Mouse (Mus musculus) forebrain, embryonic 14.5 days (tissue): ENCODE data around the gene Olfr1346. TPM values are rescaled to one million over a fixed set of nuclear protein-coding genes. Genes with fewer than 3 reads are reported as not detected.

Experiments used
- ATAC-seq: fragments of 200-750 bp; cut with Nextera tagmentation; 2 replicates; pipeline ENCODE4 v1.8.0; 2017; ENCODE audit warnings: mild to moderate bottlenecking, moderate library complexity
- DNase-seq: peaks from one replicate; pipeline ENCODE4 v3.0.0-alpha.2; 2015; ENCODE audit warnings: low spot score
- H3K27ac ChIP-seq: fragments of 300-500 bp; sonication (generic); 2 replicates; pipeline ENCODE4 v1.5.1; 2014; ENCODE audit warnings: low read depth, mild to moderate bottlenecking, control low read depth, low read length, moderate library complexity
- H3K27me3 ChIP-seq: fragments of 300-500 bp; sonication (generic); replicated peaks from 2 replicates; pipeline ENCODE4 v1.6.1; 2014; ENCODE audit warnings: low read length, control low read depth, mixed read lengths; ENCODE audit not compliant: control insufficient read depth, insufficient read depth
- H3K36me3 ChIP-seq: fragments of 300-500 bp; sonication (generic); 2 replicates; pipeline ENCODE4 v1.6.1; 2014; ENCODE audit warnings: low read length, control low read depth; ENCODE audit not compliant: control insufficient read depth, insufficient read depth
- H3K4me1 ChIP-seq: fragments of 300-500 bp; sonication (generic); 2 replicates; pipeline ENCODE4 v1.6.1; 2014; ENCODE audit warnings: antibody characterized with exemption, low read length, control low read depth; ENCODE audit not compliant: control insufficient read depth, insufficient read depth
- H3K4me2 ChIP-seq: fragments of 300-500 bp; sonication (generic); 2 replicates; pipeline ENCODE4 v1.6.1; 2014; ENCODE audit warnings: mild to moderate bottlenecking, control low read depth, low read length
- H3K4me3 ChIP-seq: fragments of 300-500 bp; sonication (generic); 2 replicates; pipeline ENCODE4 v1.5.1; 2014; ENCODE audit warnings: low read depth, low read length, control low read depth
- H3K9ac ChIP-seq: fragments of 300-500 bp; sonication (generic); 2 replicates; pipeline ENCODE4 v1.6.1; 2014; ENCODE audit warnings: mild to moderate bottlenecking, low read length, control low read depth, moderate library complexity
- H3K9me3 ChIP-seq: fragments of 300-500 bp; sonication (generic); replicated peaks from 2 replicates; pipeline ENCODE4 v1.6.1; 2016; ENCODE audit warnings: low read length, control low read depth, mixed read lengths; ENCODE audit not compliant: control insufficient read depth
- WGBS: fragments of 180-500 bp; shearing (Covaris S2); extraction: QIAGEN DNeasy Blood & Tissue Kit; methylation state at CpG from one replicate; pipeline ENCODE4 v1.1.7; 2014; 5-methylcytosine and 5-hydroxymethylcytosine counted together
- polyA plus RNA-seq: library from polyadenylated mRNA; unstranded; fragments of >200 nt; fragmentation: Nextera tagmentation; extraction: Ambion mirVana; gene quantifications from 2 replicates; pipeline ENCODE4 v1.2.1, GENCODE M21; 2014

Gene Olfr1346
- polyA plus RNA-seq = not detected in 2 replicates

DNA sequence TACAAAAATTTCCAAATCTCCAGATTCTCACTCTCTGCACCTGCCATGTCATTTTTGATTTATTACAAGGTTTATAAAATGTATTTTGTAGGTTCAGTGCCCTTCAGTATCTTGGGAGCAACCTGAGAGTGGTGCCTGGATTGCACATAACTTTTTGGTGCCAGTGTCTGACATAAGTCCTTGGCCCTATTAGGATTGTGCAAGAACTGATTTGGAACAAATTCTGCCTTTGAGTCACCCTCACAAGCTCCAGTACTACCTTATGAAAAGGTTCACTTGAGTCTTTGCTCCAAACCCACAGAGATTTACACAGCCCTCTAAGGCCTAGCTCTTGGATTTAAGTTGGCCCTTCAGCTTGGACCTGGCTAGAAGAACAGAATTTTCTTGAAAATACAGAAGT lies at the start of gene Olfr1346:
Gene Olfr1346 (plus strand): TSS at position 151 of the 400 bp plus-strand sequence.
- no peak within 1 kb of the TSS for H3K27ac ChIP-seq
- H3K9ac ChIP-seq = no peak within 1 kb of the TSS
- no peak for DNase-seq
- no peaks in the 10 kb centered on the region for H3K27me3 ChIP-seq
- ATAC-seq = no peak
- H3K4me3 ChIP-seq = no peak within 1 kb of the TSS
- H3K36me3 ChIP-seq = no peaks in the 10 kb centered on the region
- no peaks in the 10 kb centered on the region for H3K4me1 ChIP-seq
- H3K4me2 ChIP-seq = no peak within 1 kb of the TSS
- no peaks in the 10 kb centered on the region for H3K9me3 ChIP-seq

DNA sequence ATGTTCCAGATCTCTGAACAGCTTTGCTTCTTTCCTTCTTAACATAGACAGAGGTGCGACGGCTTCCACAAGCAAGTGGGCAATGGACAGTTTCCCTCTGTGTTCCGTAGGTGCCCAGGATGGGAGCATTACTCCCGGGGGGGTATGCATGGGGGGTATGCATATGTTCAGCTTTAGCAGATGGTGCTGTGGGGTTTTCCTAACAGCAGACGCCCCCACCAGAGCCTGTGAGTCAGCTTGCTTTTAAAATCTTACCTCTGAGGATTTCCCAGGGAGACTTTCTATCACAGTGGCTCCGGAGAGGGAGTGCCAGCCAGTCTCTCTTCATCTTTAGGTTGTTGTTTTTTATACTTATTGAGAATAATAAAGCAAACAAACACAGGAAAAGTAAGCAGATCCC lies 47.0 kb upstream of the Olfr1346 start:
- 78% methylated on average over 6 of the region's 6 CpGs for whole genome bisulfite sequencing
- no peak for DNase-seq
- Histone ChIP-seq H3K36me3 (no peaks in the 10 kb centered on the region), H3K27ac (no peak overlapping the region), H3K27me3 (no peaks in the 10 kb centered on the region), H3K4me2 (no peak overlapping the region), H3K4me1 (no peaks in the 10 kb centered on the region), H3K9me3 (no peaks in the 10 kb centered on the region), H3K9ac (no peak overlapping the region), H3K4me3 (no peak overlapping the region)
- no peak for ATAC-seq

DNA sequence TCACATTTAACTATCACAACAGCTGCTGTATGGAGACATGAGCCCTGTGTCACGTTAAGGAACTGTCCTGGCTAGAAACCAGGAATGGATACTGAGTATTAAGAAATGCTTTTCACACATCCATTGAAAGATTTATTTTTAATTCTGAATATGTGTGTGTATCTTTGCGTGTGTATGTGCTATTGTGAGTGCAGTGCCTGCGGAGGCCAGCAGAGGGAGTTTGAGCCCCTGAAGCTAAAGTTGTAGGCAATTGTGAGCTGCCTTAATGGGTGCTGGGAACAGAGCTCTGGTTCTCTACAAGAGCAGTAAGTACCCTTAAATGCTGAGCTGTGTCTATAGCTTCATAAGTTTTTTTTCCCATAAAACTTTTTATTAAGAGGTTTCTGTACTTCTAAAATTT lies 37.5 kb upstream of the Olfr1346 start:
- Histone ChIP-seq H3K4me3 (no peak overlapping the region), H3K27ac (no peak overlapping the region), H3K4me2 (no peak overlapping the region), H3K36me3 (no peaks in the 10 kb centered on the region), H3K27me3 (no peaks in the 10 kb centered on the region), H3K9me3 (no peaks in the 10 kb centered on the region), H3K4me1 (no peaks in the 10 kb centered on the region), H3K9ac (no peak overlapping the region)
- ATAC-seq = no peak
- no peak for DNase-seq
- 90% methylated on average over 3 of the region's 3 CpGs for WGBS

DNA sequence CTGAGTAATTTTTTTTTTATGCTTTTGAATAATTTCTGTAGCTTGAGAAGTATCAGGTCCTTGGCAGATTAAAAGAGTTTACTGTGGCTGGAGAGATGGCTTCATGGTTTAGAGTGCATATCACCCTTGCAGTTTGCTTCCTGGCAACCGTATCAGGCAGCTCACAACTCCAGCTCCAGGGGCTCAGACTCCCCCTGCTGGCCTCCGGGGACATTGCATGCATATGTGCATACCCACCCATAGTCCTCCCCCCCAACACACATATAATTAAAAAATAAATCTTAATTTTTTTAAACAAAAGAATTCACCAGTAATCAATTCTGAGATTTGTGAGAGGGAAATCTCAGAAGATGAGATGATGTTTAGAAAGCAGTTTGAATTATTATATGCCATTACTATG lies 36.6 kb upstream of the Olfr1346 start:
- no peak overlapping the region for H3K4me2 ChIP-seq
- 34% methylated on average over 2 of the region's 2 CpGs for WGBS
- peak; percentile 24 for DNase-seq

DNA sequence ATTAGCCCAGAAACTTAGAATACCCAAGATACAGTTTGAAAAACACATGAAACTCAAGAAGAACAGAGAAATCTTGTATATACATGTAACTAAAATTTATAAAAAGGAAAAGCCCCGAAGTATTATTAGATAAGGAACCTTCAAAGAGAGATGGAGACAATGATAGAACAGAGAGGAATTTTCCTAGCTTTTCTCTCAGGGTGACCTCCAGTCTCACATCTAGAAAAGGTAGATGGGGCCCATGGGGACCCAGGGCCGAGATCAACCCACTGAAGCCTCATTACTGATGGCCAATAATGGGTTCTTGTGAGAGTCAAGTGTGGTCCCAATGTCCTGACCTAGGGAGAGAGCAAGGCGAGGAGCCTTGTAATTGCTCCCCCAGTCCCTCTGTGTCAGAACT lies 28.5 kb upstream of the Olfr1346 start, which contains the start of gene Olfr1344:
Gene Olfr1344 (plus strand): TSS at position 301 of the 400 bp plus-strand sequence.
- 84% methylated on average over 3 of the region's 3 CpGs for WGBS
- Histone ChIP-seq H3K27me3 (no peaks in the 10 kb centered on the region), H3K4me3 (no peak within 1 kb of the TSS), H3K4me2 (no peak within 1 kb of the TSS), H3K36me3 (no peaks in the 10 kb centered on the region), H3K9me3 (no peaks in the 10 kb centered on the region), H3K27ac (no peak within 1 kb of the TSS), H3K4me1 (peaks cover 6% of the 10 kb centered on the region), H3K9ac (no peak within 1 kb of the TSS)
- DNase-seq = no peak
- no peak for ATAC-seq

More for the DNA sequence above, 36.6 kb upstream of the Olfr1346 start:
- Histone ChIP-seq H3K9me3 (no peaks in the 10 kb centered on the region), H3K36me3 (no peaks in the 10 kb centered on the region), H3K27me3 (no peaks in the 10 kb centered on the region), H3K27ac (no peak overlapping the region), H3K4me1 (peaks cover 4% of the 10 kb centered on the region), H3K9ac (no peak overlapping the region), H3K4me3 (no peak overlapping the region)
- ATAC-seq = no peak

DNA sequence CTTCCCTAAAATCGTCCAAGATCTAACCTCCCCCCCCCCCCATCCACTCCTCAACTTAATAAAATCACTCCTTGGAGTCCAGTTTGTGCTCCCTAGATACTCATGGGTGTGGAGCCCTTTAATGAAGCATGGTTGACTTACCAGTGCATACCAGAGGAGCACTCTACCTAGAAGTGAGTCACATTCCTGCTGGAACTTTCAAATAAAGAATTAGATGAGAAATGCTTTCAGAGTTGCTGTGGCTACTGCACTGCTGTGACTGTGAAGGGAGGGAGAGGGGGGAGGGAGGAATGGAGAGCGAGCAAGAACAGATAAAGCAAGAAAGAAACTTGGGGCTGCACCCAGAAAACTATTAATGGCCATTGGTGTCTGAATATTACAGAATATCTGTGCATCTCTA lies 25.7 kb upstream of the Olfr1346 start:
- H3K27ac ChIP-seq = no peak overlapping the region
- no peaks in the 10 kb centered on the region for H3K27me3 ChIP-seq
- H3K9ac ChIP-seq = no peak overlapping the region
- 74% methylated on average over 2 of the region's 2 CpGs for WGBS
- H3K4me1 ChIP-seq = no peaks in the 10 kb centered on the region
- H3K9me3 ChIP-seq = no peaks in the 10 kb centered on the region
- H3K36me3 ChIP-seq = no peaks in the 10 kb centered on the region
- DNase-seq (no peak), ATAC-seq (no peak)
- H3K4me3 ChIP-seq = no peak overlapping the region
- H3K4me2 ChIP-seq = no peak overlapping the region

DNA sequence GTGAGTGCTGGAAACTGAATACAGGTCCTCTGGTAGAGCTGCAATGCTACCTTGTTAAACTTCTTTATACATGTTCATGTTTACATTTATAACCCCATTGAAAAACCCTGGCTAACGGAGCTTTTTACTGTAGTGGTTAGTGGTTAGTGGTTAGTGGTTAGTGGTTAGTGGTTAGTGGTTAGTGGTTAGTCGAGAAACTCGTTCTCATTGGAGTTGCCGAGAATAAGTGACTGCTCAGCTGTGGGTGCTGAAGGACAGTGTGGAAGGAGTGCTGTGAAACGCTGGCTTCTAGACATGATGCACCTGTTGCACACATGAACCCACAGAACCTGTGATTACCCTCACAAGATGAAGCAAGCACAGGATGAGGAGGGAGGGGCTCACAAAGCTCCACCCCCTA lies 19.1 kb upstream of the Olfr1346 start:
- WGBS = 94% methylated on average over 5 of the region's 5 CpGs
- no peak for DNase-seq

DNA sequence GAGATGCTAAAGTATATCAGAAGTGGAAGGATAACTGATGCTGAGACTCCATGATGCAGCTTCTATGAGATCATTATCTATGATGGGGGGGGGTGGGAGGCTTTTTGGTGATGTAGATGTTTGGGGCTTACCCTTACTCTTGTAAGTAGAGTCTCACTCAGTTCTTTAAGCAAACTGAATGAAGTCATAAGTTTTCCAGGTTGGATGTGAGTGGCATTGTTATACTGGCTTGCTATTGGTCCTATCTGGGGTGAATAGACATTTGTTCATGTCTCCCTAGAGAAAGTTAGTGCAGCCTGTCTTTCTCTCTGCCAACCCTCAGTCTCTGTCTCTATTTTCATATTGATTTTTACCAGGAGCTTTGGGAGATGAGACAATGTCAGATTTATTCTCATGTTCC lies 11.0 kb upstream of the Olfr1346 start, which contains the start of gene Olfr1336:
Gene Olfr1336 (plus strand): TSS at position 301 of the 400 bp plus-strand sequence.
- Histone ChIP-seq H3K27ac (no peak within 1 kb of the TSS), H3K36me3 (no peaks in the 10 kb centered on the region), H3K4me1 (no peaks in the 10 kb centered on the region), H3K4me3 (no peak within 1 kb of the TSS), H3K9ac (no peak within 1 kb of the TSS), H3K9me3 (no peaks in the 10 kb centered on the region), H3K27me3 (no peaks in the 10 kb centered on the region), H3K4me2 (no peak within 1 kb of the TSS)
- DNase-seq (no peak), ATAC-seq (no peak)

More for the DNA sequence above, 19.1 kb upstream of the Olfr1346 start:
- Histone ChIP-seq H3K4me2 (no peak overlapping the region), H3K27me3 (no peaks in the 10 kb centered on the region), H3K4me1 (no peaks in the 10 kb centered on the region), H3K27ac (no peak overlapping the region), H3K36me3 (no peaks in the 10 kb centered on the region), H3K9me3 (no peaks in the 10 kb centered on the region), H3K9ac (no peak overlapping the region), H3K4me3 (no peak overlapping the region)
- no peak for ATAC-seq

DNA sequence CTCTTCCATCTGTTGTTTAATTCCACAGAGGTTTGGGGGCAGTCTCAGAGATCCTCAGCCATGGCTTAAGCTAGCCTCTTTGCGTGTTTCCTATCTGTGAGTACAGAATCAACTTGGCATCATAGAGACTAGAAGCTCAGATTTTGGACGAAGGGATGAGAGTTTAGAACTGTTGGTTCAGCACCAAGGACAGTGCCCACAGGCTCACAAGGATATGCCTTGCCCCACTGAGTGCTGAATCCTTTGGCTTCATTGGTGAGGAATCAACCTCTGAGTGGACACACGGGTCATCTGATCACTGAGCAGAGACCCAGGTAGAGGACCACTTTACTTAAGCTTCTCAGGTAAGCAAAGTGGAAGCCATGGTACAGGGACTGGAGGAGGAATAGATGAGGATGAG lies 10.5 kb upstream of the Olfr1346 start:
- H3K4me1 ChIP-seq = no peaks in the 10 kb centered on the region
- ATAC-seq = no peak
- H3K27me3 ChIP-seq = no peaks in the 10 kb centered on the region
- no peak overlapping the region for H3K4me3 ChIP-seq
- no peak overlapping the region for H3K27ac ChIP-seq
- WGBS = 42% methylated on average over 3 of the region's 3 CpGs
- no peaks in the 10 kb centered on the region for H3K9me3 ChIP-seq
- no peak overlapping the region for H3K9ac ChIP-seq
- no peak overlapping the region for H3K4me2 ChIP-seq
- DNase-seq = no peak
- H3K36me3 ChIP-seq = no peaks in the 10 kb centered on the region
